Mouse (Mus musculus) thymus, adult 2 months (tissue): ENCODE results near the gene Fads1. TPM values are rescaled to one million over a fixed set of nuclear protein-coding genes. Genes with fewer than 3 reads are reported as not detected.

Experiments used
- DNase-seq: peaks from one replicate; pipeline ENCODE4 v3.0.0; 2021
- H3K27ac ChIP-seq: fragments of 200-500 bp; 2 replicates; pipeline ENCODE4 v1.5.1; 2012; ENCODE audit warnings: low read length, control low read depth; ENCODE audit not compliant: control insufficient read depth, insufficient read depth
- H3K27me3 ChIP-seq: fragments of 200-500 bp; 2 replicates; pipeline ENCODE4 v1.6.1; 2012; ENCODE audit warnings: mild to moderate bottlenecking, low read length, moderate library complexity, mixed read lengths; ENCODE audit not compliant: control insufficient read depth, insufficient read depth
- H3K36me3 ChIP-seq: fragments of 200-500 bp; 2 replicates; pipeline ENCODE4 v1.6.1; 2012; ENCODE audit warnings: mild to moderate bottlenecking, low read length, moderate library complexity; ENCODE audit not compliant: control insufficient read depth, insufficient read depth
- H3K4me1 ChIP-seq: fragments of 200-500 bp; replicated peaks from 2 replicates; pipeline ENCODE4 v1.6.1; 2012; ENCODE audit warnings: low read length; ENCODE audit not compliant: control insufficient read depth, insufficient read depth
- H3K4me3 ChIP-seq: fragments of 200-500 bp; 2 replicates; pipeline ENCODE4 v1.5.1; 2012; ENCODE audit warnings: mild to moderate bottlenecking, low read length, control low read depth, moderate library complexity; ENCODE audit not compliant: control insufficient read depth, insufficient read depth
- CTCF ChIP-seq: fragments of 200-500 bp; IDR thresholded peaks from 2 replicates; pipeline ENCODE4 v1.5.1; 2012; ENCODE audit warnings: mild to moderate bottlenecking, control low read depth, low read length, moderate library complexity, borderline replicate concordance; ENCODE audit not compliant: control insufficient read depth, poor library complexity, insufficient read depth; ENCODE audit errors: extremely low read depth
- POLR2A ChIP-seq: fragments of 200-500 bp; IDR thresholded peaks from 2 replicates; pipeline ENCODE4 v1.6.1; 2012; ENCODE audit warnings: mild to moderate bottlenecking, low read length, control low read depth, moderate library complexity; ENCODE audit not compliant: control insufficient read depth, poor library complexity, insufficient read depth; ENCODE audit errors: extremely low read depth
- WGBS: fragments of 180-500 bp; shearing (Covaris S2); methylation state at CpG from one replicate; pipeline ENCODE4 v1.1.7; 2018; 5-methylcytosine and 5-hydroxymethylcytosine counted together
- polyA plus RNA-seq: library from polyadenylated mRNA; depleted of rRNA; stranded (reverse); fragments of >200 nt; gene quantifications from 2 replicates; pipeline ENCODE4 v1.2.3, GENCODE M21; 2012

The Fads1 gene
- polyA plus RNA-seq, 1 experiment: 51.4 TPM

DNA sequence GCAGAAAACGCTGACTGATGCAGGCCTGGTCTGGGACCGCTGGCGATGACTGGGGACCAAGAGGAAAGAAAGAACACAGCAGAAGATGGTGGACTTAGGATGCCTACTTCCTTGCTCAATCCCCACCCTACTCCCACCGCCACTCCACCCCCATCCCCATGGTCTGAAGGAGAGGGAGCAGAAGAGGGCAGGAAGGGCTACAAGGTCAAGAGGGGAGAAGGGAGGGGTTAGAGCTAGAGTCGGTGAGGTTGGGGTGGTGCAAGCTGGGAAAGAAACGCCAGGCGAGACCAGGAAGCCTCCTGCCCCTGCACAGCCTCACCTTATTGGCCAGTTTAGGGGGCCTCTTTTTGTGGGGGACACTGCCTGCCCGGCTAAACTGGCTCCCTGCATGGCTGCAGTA is 33.4 kb downstream of the Fads1 start:
- TF ChIP-seq POLR2A: no peak
- no peak for TF ChIP-seq CTCF
- Histone ChIP-seq H3K27me3 (no peaks in the 10 kb centered on the region), H3K36me3 (no peaks in the 10 kb centered on the region), H3K4me3 (no peak overlapping the region), H3K4me1 (no peaks in the 10 kb centered on the region), H3K27ac (no peak overlapping the region)
- no peak for DNase-seq
- 86% methylated on average over 8 of the region's 8 CpGs for WGBS

DNA sequence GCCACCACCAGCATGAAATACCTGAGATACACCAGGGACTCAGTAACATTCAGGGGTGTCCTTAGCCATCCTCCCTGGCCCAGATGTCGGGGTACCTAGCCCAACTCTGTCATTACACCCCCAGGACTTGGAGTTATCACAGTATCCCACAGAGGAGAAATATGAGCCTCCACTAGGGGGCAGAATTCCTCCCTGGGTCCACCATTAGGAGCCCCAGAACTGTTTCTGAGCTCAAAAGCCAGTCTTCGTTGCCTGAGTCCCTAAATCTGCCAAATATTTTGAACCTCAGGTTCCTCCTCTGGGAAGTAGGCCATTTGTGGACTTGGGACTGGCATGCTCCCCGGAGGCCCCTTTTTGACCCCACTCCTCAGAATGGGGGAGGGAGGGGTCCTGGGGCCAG is 36.4 kb downstream of the Fads1 start:
- H3K27me3 ChIP-seq: no peaks in the 10 kb centered on the region
- DNase-seq: peak; percentile 43
- 47% methylated on average over 3 of the region's 3 CpGs for WGBS
- no peaks in the 10 kb centered on the region for H3K36me3 ChIP-seq
- H3K4me3 ChIP-seq: no peak overlapping the region
- no peak for TF ChIP-seq POLR2A
- no peak for TF ChIP-seq CTCF
- H3K27ac ChIP-seq: no peak overlapping the region
- H3K4me1 ChIP-seq: no peaks in the 10 kb centered on the region

DNA sequence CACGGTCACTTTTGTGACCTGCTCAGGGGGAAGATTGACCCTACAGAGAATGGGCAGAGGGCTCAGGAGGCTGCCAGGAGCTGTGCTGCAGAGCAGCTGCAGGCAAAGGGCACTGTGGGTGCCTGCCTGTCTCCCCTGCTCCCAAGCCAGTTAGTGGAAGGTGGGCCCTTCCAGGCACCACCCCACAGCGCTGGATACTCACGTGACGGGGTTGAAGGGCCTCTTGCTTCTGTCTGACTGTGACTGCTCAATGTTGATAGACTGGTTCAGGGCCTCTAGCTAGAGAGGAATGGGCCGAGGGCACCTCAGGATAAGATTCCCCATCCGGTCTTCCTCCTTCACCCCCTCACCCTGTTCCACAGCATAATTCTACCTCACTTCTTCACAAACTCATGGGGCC is 36.9 kb downstream of the Fads1 start:
- WGBS: 89% methylated on average over 6 of the region's 6 CpGs
- H3K27ac ChIP-seq: no peak overlapping the region
- no peaks in the 10 kb centered on the region for H3K27me3 ChIP-seq

DNA sequence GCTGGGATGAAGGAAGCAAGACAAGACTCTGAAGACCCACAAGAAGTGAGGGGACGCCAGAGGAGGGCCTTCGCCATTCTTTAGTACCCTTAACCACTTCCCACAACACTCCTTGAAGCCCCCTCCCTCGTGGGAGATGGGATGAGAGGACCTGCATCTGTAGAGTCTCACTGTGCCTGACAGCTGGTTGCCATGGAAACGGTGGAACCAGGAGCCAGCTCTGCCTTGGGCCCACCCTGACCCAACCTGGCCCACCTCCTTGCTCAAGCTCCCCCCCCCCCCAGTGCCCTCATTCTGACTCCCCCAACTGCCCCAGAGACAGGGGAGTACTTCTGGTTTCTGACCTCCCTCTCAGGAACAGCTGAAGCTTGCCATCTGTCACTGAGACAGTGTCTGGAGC is 38.9 kb downstream of the Fads1 start:
- Histone ChIP-seq H3K4me1 (no peaks in the 10 kb centered on the region), H3K4me3 (no peak overlapping the region), H3K27me3 (no peaks in the 10 kb centered on the region), H3K36me3 (no peaks in the 10 kb centered on the region), H3K27ac (no peak overlapping the region)
- WGBS: 75% methylated on average over 4 of the region's 4 CpGs
- no peak for DNase-seq
- TF ChIP-seq CTCF (no peak), POLR2A (no peak)

More for the DNA sequence above, 36.9 kb downstream of the Fads1 start:
- Histone ChIP-seq H3K36me3 (no peaks in the 10 kb centered on the region), H3K4me3 (no peak overlapping the region), H3K4me1 (no peaks in the 10 kb centered on the region)
- TF ChIP-seq POLR2A: no peak
- TF ChIP-seq CTCF: no peak
- DNase-seq: no peak

DNA sequence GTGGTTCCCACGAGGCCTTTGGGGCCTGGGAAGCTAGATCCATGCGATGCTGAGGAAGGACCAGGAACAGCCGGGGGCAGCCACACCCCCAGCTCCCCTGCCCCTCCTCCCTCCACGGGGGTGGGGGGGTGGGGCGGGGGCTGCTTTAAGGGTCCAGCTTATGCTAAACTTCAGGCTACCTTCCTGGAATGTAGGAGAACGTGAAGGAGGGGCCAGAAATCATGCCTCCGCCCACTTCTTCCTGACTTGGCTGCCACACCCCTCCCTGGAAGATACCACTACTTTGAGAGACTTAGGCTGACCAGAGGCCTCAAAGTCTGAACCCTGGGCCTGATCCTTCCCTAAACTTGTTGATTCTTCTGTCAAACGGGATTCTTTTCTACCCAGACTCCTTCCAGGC is 40.0 kb downstream of the Fads1 start:
- no peak for DNase-seq
- H3K27me3 ChIP-seq: no peaks in the 10 kb centered on the region
- H3K36me3 ChIP-seq: no peaks in the 10 kb centered on the region
- H3K4me3 ChIP-seq: no peak overlapping the region
- TF ChIP-seq POLR2A (no peak), CTCF (no peak)
- H3K4me1 ChIP-seq: no peaks in the 10 kb centered on the region
- no peak overlapping the region for H3K27ac ChIP-seq
- WGBS: 71% methylated on average over 8 of the region's 8 CpGs

DNA sequence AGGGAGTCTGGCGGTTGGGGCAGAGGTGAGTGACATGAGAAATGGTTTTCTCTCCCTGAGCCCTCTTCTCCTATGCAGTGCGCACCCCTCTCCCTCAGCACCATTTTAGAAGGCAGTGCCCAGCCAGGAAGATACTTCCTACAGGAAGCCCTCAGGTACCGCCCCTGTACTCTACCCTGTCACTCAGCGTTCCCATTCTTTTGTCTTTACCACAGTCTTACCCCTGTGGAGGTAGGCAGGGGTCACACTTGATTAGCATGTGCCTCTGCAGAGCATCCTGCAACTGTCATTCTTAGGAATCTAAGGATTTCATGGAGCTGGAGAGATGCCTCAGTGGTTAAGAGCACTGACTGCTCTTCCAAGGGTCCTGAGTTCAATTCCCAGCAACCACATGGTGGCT is 40.9 kb downstream of the Fads1 start:
- Histone ChIP-seq H3K4me3 (no peak overlapping the region), H3K27ac (no peak overlapping the region), H3K36me3 (no peaks in the 10 kb centered on the region), H3K27me3 (no peaks in the 10 kb centered on the region), H3K4me1 (no peaks in the 10 kb centered on the region)
- TF ChIP-seq POLR2A: no peak
- TF ChIP-seq CTCF: no peak
- DNase-seq: no peak
- 33% methylated on average over 4 of the region's 4 CpGs for WGBS
